Mouse (Mus musculus) embryonic facial prominence, embryonic 13.5 days (tissue): ENCODE measurements around the gene Tfg. TPM values are rescaled to one million over a fixed set of nuclear protein-coding genes. Genes with fewer than 3 reads are reported as not detected.

ENCODE experiments used
- ATAC-seq: fragments of 200-750 bp; cut with Nextera tagmentation; 2 replicates; pipeline ENCODE4 v1.8.0; 2017; ENCODE audit warnings: low read depth; ENCODE audit not compliant: insufficient number of reproducible peaks, insufficient read depth, low FRiP score, low TSS enrichment
- H3K27ac ChIP-seq: fragments of 300-500 bp; sonication (generic); 2 replicates; pipeline ENCODE4 v1.5.1; 2015; ENCODE audit warnings: moderate library complexity, mild to moderate bottlenecking, inconsistent platforms
- H3K27me3 ChIP-seq: fragments of 300-500 bp; sonication (generic); 2 replicates; pipeline ENCODE4 v1.6.1; 2015; ENCODE audit warnings: mild to moderate bottlenecking, inconsistent platforms
- H3K36me3 ChIP-seq: fragments of 300-500 bp; sonication (generic); 2 replicates; pipeline ENCODE4 v1.6.1; 2015; ENCODE audit warnings: mild to moderate bottlenecking, inconsistent platforms
- H3K4me1 ChIP-seq: fragments of 300-500 bp; sonication (generic); 2 replicates; pipeline ENCODE4 v1.6.1; 2015; ENCODE audit warnings: inconsistent platforms
- H3K4me2 ChIP-seq: fragments of 300-500 bp; sonication (generic); 2 replicates; pipeline ENCODE4 v1.6.1; 2015; ENCODE audit warnings: moderate library complexity, mild to moderate bottlenecking, inconsistent platforms
- H3K4me3 ChIP-seq: fragments of 300-500 bp; sonication (generic); 2 replicates; pipeline ENCODE4 v1.5.1; 2015; ENCODE audit warnings: mild to moderate bottlenecking, inconsistent platforms
- H3K9ac ChIP-seq: fragments of 300-500 bp; sonication (generic); 2 replicates; pipeline ENCODE4 v1.6.1; 2015; ENCODE audit warnings: mild to moderate bottlenecking, inconsistent platforms
- H3K9me3 ChIP-seq: fragments of 300-500 bp; sonication (generic); 2 replicates; pipeline ENCODE4 v1.6.1; 2016; ENCODE audit warnings: inconsistent platforms
- WGBS: fragments of 180-500 bp; shearing (Covaris S2); methylation state at CpG from one replicate; pipeline ENCODE4 v1.1.7; 2015; ENCODE audit warnings: mixed read lengths; 5-methylcytosine and 5-hydroxymethylcytosine counted together
- polyA plus RNA-seq: library from polyadenylated mRNA; unstranded; fragments of >200 nt; fragmentation: Nextera tagmentation; extraction: Ambion mirVana; gene quantifications from 2 replicates; pipeline ENCODE4 v1.2.1, GENCODE M21; 2015

Tfg gene
- polyA plus RNA-seq, result 136 and 144 TPM in 2 replicates

DNA sequence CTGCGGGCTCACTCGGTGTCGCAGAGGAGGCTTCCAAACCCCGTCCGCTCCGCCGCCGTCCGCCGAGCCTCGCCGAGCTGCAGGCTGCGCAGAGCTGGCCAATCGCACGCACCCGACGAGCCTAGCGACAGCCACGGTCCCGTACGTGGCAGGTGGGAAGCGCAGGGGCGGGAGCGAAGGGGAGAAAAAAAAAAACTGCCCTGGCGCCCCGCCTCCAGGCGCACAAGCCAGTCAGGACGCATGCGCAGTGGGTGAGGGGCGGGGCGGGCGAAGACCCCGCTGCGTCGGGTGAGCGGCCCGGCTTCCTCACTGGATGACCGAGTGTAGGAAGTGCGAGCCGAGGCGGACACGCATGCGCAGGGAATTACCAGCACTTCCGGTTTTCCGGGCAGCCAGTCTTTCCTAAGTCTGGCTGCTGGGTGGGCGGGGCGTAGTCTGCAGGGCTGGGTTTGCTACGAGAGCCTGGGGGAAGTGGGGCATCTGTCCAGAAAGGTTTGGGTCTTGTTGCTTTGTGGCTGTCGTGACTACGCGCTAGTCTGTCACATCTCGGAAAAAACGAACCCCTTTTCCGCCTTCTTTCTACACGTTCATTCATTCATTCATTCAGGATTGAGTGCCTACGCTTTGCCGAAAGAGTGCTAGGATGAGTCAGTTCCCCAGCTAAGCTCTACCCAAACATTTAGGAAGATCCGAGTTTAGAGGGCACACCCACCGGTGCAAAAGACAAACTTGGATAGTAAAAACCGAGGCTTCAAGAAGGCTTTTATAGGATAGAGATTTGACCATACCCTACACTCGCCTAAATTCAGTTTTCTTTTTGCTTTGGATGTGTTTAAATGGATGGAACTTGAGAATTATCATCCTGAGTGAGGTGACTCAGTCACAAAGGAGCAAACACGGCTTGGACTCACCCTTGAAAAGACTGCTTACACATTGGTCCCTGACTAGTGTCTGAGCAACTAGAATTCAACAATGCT, at the start of gene Tfg:
Gene Tfg, minus strand, starts transcription at position 227 of the 977 bp plus-strand sequence.
- under 1% methylated on average over 62 of the region's 62 CpGs for WGBS
- Histone ChIP-seq H3K27ac (peak within 1 kb of the TSS; percentile 98), H3K9me3 (no peaks in the 10 kb centered on the region), H3K27me3 (no peaks in the 10 kb centered on the region), H3K4me2 (peak within 1 kb of the TSS; percentile 73), H3K4me3 (peak within 1 kb of the TSS; percentile 82), H3K4me1 (peaks cover 17% of the 10 kb centered on the region), H3K9ac (peak within 1 kb of the TSS; percentile 88), H3K36me3 (peaks cover 2% of the 10 kb centered on the region)
- ATAC-seq, result peak; percentile 97

DNA sequence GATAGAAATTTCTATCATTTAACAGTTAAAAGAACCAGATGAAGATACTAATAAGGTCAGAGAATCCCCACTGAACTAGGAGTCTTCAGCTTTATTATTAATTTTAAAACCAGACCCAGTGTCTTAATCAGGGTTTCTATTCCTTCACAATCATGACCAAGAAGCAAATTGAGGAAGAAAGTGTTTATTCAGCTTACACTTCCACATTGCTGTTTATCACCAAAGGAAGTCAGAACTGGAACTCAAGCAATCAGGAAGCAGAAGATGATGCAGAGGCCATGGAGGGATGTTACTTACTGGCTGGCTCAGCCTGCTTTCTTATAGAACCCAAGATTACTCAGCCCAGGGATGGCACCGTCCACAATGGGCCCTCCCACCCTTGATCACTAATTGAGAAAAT, 11.8 kb upstream of the Tfg start:
- no peak for ATAC-seq
- no peak overlapping the region for H3K4me3 ChIP-seq
- H3K27ac ChIP-seq, result no peak overlapping the region
- no peaks in the 10 kb centered on the region for H3K27me3 ChIP-seq
- 0% methylated on average over 1 of the region's 1 CpGs for WGBS
- no peaks in the 10 kb centered on the region for H3K36me3 ChIP-seq
- H3K9ac ChIP-seq, result 0 out of 2 replicates have a peak overlapping the region, but pooled peaks have one; percentile 3
- no peaks in the 10 kb centered on the region for H3K4me1 ChIP-seq
- H3K4me2 ChIP-seq, result no peak overlapping the region
- no peaks in the 10 kb centered on the region for H3K9me3 ChIP-seq

DNA sequence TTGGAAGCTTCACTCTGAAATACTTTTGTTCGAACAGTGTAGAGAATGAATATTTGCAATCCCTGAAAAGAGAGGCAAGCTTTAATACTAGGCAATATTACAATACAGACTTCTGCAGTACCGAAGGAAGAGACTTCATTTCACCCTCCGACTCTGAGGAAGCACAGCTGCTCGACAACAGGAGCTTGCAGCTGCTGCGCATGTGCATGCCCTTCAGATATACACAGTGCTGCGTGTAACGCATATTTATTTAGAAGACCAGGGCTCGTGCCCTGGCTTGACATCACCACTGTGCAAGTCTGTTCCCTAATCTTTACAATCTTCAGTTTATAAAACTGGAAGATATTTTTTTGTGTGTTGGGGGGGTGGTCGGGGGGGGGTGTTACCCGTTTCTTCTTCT, 7.7 kb upstream of the Tfg start:
- ATAC-seq, result no peak
- Histone ChIP-seq H3K4me1 (no peaks in the 10 kb centered on the region), H3K9ac (no peak overlapping the region), H3K4me2 (no peak overlapping the region), H3K27ac (no peak overlapping the region), H3K27me3 (no peaks in the 10 kb centered on the region), H3K9me3 (no peaks in the 10 kb centered on the region), H3K36me3 (no peaks in the 10 kb centered on the region), H3K4me3 (no peak overlapping the region)
- 76% methylated on average over 10 of the region's 10 CpGs for WGBS

DNA sequence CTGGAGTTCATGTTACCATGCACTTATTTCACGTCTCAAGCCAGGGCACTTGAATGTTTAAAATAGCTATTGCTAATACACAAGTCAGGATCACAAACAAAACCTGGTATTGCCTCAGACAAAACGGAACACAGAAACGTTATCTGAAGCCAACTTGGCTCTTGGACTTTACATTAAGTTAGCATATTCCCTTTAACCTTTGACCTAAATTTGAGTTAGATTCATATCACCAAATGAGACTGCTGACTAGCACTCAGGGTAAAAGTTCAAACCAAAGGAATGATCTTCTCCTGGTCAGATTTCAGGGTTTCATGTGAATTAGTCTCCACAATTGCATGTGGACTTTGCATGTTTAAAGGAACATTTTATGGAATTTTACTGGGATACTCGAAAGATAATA, 5.1 kb upstream of the Tfg start:
- H3K9ac ChIP-seq, result no peak overlapping the region
- ATAC-seq, result no peak

DNA sequence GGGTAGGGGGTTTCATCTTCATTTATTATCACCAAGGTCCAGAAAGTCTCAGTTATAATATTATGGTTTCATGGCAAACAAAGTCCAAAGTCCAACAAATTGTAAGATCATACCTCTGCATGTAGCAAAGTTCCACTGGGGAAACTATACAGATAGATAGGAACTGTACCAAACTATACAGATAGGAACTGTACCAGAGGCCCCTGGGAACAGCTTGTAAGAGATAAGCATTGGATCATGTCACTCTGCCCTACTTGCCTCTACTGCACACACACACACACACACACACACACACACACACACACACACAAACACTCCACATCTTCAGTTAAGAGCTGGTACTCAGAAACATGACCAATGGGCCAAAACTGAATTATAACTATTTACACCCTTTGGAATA, 1.8 kb upstream of the Tfg start:
- H3K9ac ChIP-seq, result no peak overlapping the region
- H3K9me3 ChIP-seq, result no peaks in the 10 kb centered on the region
- H3K4me3 ChIP-seq, result no peak overlapping the region
- H3K4me1 ChIP-seq, result peaks cover 17% of the 10 kb centered on the region
- H3K4me2 ChIP-seq, result no peak overlapping the region
- H3K27ac ChIP-seq, result no peak overlapping the region
- H3K36me3 ChIP-seq, result no peaks in the 10 kb centered on the region
- no peak for ATAC-seq
- H3K27me3 ChIP-seq, result no peaks in the 10 kb centered on the region

More for the DNA sequence above, 5.1 kb upstream of the Tfg start:
- Histone ChIP-seq H3K27me3 (no peaks in the 10 kb centered on the region), H3K4me2 (no peak overlapping the region), H3K4me3 (no peak overlapping the region), H3K4me1 (peaks cover 5% of the 10 kb centered on the region; the same call in 1 of the 2 replicates), H3K9me3 (no peaks in the 10 kb centered on the region), H3K27ac (no peak overlapping the region), H3K36me3 (no peaks in the 10 kb centered on the region)
- WGBS, result 49% methylated on average over 4 of the region's 4 CpGs

DNA sequence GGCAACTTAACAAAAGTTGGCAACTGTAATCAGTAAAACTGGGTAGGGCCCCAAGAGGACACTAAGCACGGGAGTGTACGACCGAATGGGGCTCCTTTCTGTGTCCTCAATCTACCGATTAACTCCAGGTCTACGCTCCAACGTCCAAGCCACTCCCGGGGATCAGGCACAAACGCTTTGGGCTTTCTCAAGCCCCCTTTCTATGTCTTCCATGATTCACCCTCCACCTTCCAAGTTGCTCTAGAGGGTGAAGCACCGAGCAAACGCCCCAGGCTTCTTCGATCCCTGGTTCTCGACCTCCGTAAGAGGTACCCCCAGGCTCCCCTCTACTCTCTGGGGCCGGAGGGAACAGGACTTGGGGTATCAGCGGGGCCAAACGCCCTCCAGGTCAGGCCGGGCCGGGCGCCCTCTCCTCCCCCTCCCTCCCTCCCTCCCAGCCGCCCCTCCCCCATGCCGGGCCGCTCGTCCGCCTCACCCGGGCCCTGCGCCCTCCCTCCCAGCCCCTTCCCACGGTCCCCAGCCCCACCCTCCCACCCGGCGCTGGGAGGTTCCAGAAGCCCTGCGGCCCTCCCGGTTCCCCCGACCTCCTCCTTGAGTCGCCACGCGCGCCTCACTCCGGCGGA, 582 bp downstream of the Tfg start:
- peak; percentile 58 for ATAC-seq

DNA sequence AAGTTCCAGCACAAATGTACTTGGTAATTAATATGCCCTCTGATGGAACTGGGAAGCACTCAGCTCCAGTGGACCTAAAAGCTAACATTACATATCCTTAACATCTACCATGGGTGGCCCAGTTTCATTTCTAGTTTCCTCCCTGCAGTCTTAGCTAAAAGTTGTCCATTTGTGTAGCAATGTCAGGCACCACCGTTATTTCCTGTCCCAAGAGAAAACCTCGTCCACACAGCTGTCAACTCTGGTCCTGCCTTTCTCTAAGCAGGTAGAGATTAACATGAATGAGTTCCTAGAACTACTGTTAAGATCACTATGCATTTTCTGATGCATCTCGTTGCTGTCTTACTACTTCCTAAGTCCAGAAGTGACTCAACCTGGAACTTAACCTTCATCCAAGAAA, 1.6 kb downstream of the Tfg start:
- Histone ChIP-seq H3K9me3 (no peaks in the 10 kb centered on the region), H3K4me1 (peaks cover 17% of the 10 kb centered on the region), H3K27me3 (no peaks in the 10 kb centered on the region), H3K4me3 (peak overlapping the region; percentile 82), H3K4me2 (peak overlapping the region; percentile 73), H3K9ac (peak overlapping the region; percentile 88; the same call in 1 of the 2 replicates), H3K27ac (no peak overlapping the region), H3K36me3 (peaks cover 20% of the 10 kb centered on the region)
- 67% methylated on average over 3 of the region's 3 CpGs for WGBS
- ATAC-seq, result no peak

More for the DNA sequence above, 582 bp downstream of the Tfg start:
- Histone ChIP-seq H3K27me3 (no peaks in the 10 kb centered on the region), H3K4me3 (peak overlapping the region; percentile 82), H3K9ac (peak overlapping the region; percentile 88), H3K36me3 (peaks cover 9% of the 10 kb centered on the region), H3K4me2 (peak overlapping the region; percentile 73), H3K4me1 (peaks cover 17% of the 10 kb centered on the region), H3K27ac (peak overlapping the region; percentile 98), H3K9me3 (no peaks in the 10 kb centered on the region)
- under 1% methylated on average over 31 of the region's 38 CpGs for WGBS

DNA sequence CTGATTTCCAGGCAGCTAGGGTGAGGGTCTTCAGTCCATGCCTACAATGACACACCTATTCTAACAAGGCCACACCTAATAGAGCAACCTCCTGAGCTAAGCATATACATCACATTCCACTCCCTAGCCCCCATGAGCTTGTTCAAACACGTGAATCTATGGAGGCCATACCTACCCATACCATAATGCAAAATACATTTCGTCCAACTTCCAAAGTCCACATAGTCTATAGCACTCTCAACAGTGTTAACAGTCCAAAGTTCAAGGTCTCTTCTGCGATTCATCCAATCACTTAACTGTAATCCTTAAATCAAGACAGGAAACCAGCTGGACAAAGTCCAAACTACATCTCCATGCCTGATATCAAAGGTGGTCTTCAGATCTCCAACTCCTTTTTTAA, 7.2 kb downstream of the Tfg start:
- 91% methylated on average over 3 of the region's 3 CpGs for WGBS
- Histone ChIP-seq H3K4me2 (no peak overlapping the region), H3K36me3 (peaks cover 55% of the 10 kb centered on the region), H3K9ac (no peak overlapping the region), H3K9me3 (no peaks in the 10 kb centered on the region), H3K4me3 (no peak overlapping the region), H3K4me1 (peaks cover 2% of the 10 kb centered on the region; the same call in 1 of the 2 replicates), H3K27ac (no peak overlapping the region), H3K27me3 (no peaks in the 10 kb centered on the region)
- no peak for ATAC-seq

DNA sequence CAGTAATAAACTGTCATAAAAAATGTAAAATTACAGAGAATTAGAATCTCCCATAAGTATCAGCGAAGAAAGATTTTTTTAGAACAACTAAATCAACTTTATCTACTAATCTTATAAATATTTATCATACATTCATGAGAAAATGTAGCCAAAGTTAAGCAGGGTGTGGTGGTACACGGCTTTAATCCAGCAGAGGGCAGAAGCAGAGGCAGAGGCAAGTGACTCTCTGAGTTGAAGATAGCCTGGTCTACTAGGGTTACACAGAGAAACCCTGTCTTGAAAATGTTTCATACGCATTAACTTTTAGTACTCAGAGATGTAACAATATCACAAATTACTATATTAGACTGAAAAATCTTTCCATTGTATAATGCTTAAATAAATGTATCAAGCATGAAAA, 11.5 kb downstream of the Tfg start:
- Histone ChIP-seq H3K27ac (no peak overlapping the region), H3K36me3 (peaks cover 59% of the 10 kb centered on the region), H3K27me3 (no peaks in the 10 kb centered on the region), H3K9ac (no peak overlapping the region), H3K4me2 (no peak overlapping the region), H3K4me3 (no peak overlapping the region), H3K4me1 (no peaks in the 10 kb centered on the region), H3K9me3 (no peaks in the 10 kb centered on the region)
- WGBS, result 91% methylated on average over 3 of the region's 3 CpGs
- no peak for ATAC-seq

DNA sequence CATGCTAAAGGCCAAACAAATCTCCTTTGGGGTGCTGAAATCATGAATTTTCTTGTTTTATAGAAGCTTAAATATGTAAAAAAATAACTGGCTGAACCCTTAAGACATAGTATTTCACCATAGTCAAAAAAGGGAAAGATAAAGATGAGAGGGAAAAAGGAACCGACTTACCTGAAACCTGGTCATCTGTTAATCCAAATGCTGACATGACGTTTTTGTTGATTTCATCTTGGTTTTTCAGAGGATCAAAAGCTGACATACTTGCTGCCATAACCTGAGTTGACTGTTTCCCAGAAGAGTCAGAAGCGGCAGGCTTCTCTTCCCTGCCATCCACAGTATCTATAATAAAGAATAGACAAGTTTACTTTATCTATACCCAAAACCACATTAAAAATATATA, 16.4 kb downstream of the Tfg start:
- Histone ChIP-seq H3K27ac (no peak overlapping the region), H3K4me3 (no peak overlapping the region), H3K4me1 (no peaks in the 10 kb centered on the region), H3K27me3 (no peaks in the 10 kb centered on the region), H3K4me2 (no peak overlapping the region), H3K36me3 (peaks cover 51% of the 10 kb centered on the region), H3K9ac (no peak overlapping the region), H3K9me3 (no peaks in the 10 kb centered on the region)
- WGBS, result 91% methylated on average over 3 of the region's 3 CpGs
- no peak for ATAC-seq

DNA sequence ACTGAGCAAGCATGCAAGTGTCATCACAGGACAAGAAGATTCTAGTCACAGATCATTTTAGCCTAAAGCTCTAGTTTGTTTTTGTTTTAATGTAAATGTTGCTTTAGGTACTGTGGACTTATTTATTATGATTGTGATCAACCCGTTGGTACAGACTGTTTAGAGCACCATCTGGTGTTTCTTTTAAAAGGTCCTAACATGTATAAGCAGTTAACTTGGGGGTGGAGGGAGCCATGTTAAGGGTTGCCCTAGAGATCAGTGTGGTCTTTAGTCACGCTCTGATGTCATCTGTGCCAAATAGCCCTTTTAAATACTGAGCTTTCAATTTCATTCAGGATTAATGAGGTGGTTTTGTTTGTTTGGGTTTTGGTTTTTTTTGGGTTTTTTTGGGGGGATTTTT, 20.8 kb downstream of the Tfg start:
- Histone ChIP-seq H3K4me3 (no peak overlapping the region), H3K27me3 (no peaks in the 10 kb centered on the region), H3K9me3 (no peaks in the 10 kb centered on the region), H3K9ac (no peak overlapping the region), H3K27ac (no peak overlapping the region), H3K4me2 (no peak overlapping the region), H3K4me1 (no peaks in the 10 kb centered on the region), H3K36me3 (peaks cover 51% of the 10 kb centered on the region)
- 72% methylated on average over 2 of the region's 2 CpGs for WGBS
- ATAC-seq, result no peak

DNA sequence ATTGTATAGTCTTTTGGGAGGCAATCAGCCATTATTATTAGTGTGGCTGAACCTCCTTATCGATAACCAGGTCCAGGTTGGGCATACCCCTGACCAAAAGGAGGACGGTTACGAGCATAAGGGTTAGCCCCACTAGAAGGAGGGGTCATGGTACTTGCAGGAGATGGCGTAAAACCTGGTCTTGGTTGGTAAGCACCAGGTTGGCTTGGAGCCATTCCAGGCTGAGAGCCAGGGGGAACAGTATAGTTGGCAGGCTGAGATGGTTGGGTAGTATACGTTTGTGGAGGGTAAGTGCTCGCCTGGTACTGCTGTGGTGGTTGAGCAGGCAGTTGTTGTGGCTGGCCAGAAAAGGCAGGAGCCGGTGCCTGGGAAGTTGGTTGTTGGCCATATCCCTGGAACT, 26.5 kb downstream of the Tfg start:
- H3K4me1 ChIP-seq, result no peaks in the 10 kb centered on the region
- H3K4me3 ChIP-seq, result no peak overlapping the region
- peaks cover 46% of the 10 kb centered on the region for H3K36me3 ChIP-seq
- no peak overlapping the region for H3K4me2 ChIP-seq
- H3K9me3 ChIP-seq, result no peaks in the 10 kb centered on the region
- 94% methylated on average over 7 of the region's 7 CpGs for WGBS
- no peak for ATAC-seq
- H3K27ac ChIP-seq, result no peak overlapping the region
- H3K9ac ChIP-seq, result no peak overlapping the region
- H3K27me3 ChIP-seq, result no peaks in the 10 kb centered on the region
